8 mouse cellular contexts compared by ENCODE assay signal in the genomic region with DNA sequence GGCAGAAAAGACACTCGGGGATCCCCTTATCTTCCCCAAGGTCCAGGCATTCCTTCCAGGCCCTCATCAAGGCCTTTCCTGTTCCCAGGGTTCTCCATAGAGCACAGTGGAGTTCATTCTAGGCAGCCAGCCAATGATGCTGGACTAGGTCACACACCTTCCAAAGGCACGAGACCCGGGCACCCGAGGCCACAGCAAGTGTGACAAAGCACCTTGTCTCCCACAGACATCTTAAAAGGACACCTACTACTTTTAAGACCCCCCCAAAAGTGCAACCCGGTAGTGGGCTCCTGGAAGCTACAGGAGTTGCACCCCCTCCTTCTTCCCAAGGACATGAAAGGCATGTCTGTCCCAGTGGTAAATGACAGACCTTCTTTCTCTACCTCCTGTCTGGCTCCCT. TPM values are rescaled to one million over a fixed set of nuclear protein-coding genes. Genes with fewer than 3 reads are reported as not detected.
DNase-seq lines count a peak whose midpoint lies in the region; ATAC-seq lines count a peak whose summit lies in the region.

No protein-coding gene starts in this region.

- H3K4me3 ChIP-seq in heart, embryonic 11.5 days (ENCODE audit: low read depth, low read length) = peak overlapping the region; percentile 51
- H3K4me3 ChIP-seq in embryonic facial prominence, embryonic 14.5 days (ENCODE audit: low read depth, low read length) = peak overlapping the region; percentile 59
- H3K4me3 ChIP-seq in intestine, embryonic 14.5 days (ENCODE audit: low read depth, low read length) = peak overlapping the region; percentile 55
- H3K4me3 ChIP-seq in midbrain, embryonic 11.5 days (ENCODE audit: low read depth, low read length) = peak overlapping the region; percentile 57

- H3K4me1 ChIP-seq in heart, embryonic 11.5 days (ENCODE audit: control insufficient read depth, insufficient read depth, low read length) = no peaks in the 10 kb centered on the region
- H3K4me1 ChIP-seq in embryonic facial prominence, embryonic 14.5 days (ENCODE audit: control insufficient read depth, insufficient read depth, low read length) = 0 out of 2 replicates have a peak, but pooled peaks cover 6% of the 10 kb centered on the region
- no peaks in the 10 kb centered on the region for H3K4me1 ChIP-seq in intestine, embryonic 14.5 days (replicated peaks; ENCODE audit: control insufficient read depth, insufficient read depth, low read length)
- peaks cover 5% of the 10 kb centered on the region; the same call in 1 of the 2 replicates for H3K4me1 ChIP-seq in midbrain, embryonic 11.5 days (ENCODE audit: control insufficient read depth, insufficient read depth, low read length)

- H3K27me3 ChIP-seq in heart, embryonic 11.5 days (ENCODE audit: control insufficient read depth, insufficient read depth, low read length) = peaks cover 14% of the 10 kb centered on the region
- H3K27me3 ChIP-seq in embryonic facial prominence, embryonic 14.5 days (replicated peaks; ENCODE audit: control insufficient read depth, insufficient read depth, low read length) = peaks cover 34% of the 10 kb centered on the region
- H3K27me3 ChIP-seq in intestine, embryonic 14.5 days (replicated peaks; ENCODE audit: control insufficient read depth, insufficient read depth, low read length) = peaks cover 2% of the 10 kb centered on the region
- H3K27me3 ChIP-seq in midbrain, embryonic 11.5 days (ENCODE audit: control insufficient read depth, insufficient read depth, low read length) = peaks cover 10% of the 10 kb centered on the region

- ATAC-seq in heart, embryonic 11.5 days (replicated peaks; ENCODE audit: insufficient number of reproducible peaks, low FRiP score, low TSS enrichment) = no peak
- ATAC-seq in embryonic facial prominence, embryonic 14.5 days (ENCODE audit: low read depth) = no peak
- no peak for ATAC-seq in intestine, embryonic 14.5 days (replicated peaks; ENCODE audit: low FRiP score, low TSS enrichment, low read depth)
- ATAC-seq in midbrain, embryonic 11.5 days (ENCODE audit: low FRiP score) = no peak
- no peak for ATAC-seq in erythroblast, adult 5-6 weeks (replicated peaks; ENCODE audit: low FRiP score, poor library complexity, severe bottlenecking)

- no peak overlapping the region for H3K27ac ChIP-seq in heart, embryonic 11.5 days (ENCODE audit: low read depth, low read length)
- H3K27ac ChIP-seq in embryonic facial prominence, embryonic 14.5 days (replicated peaks; ENCODE audit: low read depth, low read length) = no peak overlapping the region
- H3K27ac ChIP-seq in intestine, embryonic 14.5 days (ENCODE audit: low read depth) = no peak overlapping the region
- no peak overlapping the region for H3K27ac ChIP-seq in midbrain, embryonic 11.5 days (ENCODE audit: low read depth, low read length)

- peak overlapping the region; percentile 69 for H3K4me2 ChIP-seq in heart, embryonic 11.5 days
- H3K4me2 ChIP-seq in embryonic facial prominence, embryonic 14.5 days (ENCODE audit: low read depth, low read length) = peak overlapping the region; percentile 65
- peak overlapping the region; percentile 53 for H3K4me2 ChIP-seq in intestine, embryonic 14.5 days (ENCODE audit: low read length)
- H3K4me2 ChIP-seq in midbrain, embryonic 11.5 days = peak overlapping the region; percentile 59

- H3K9me3 ChIP-seq in heart, embryonic 11.5 days (replicated peaks; ENCODE audit: control insufficient read depth, low read length) = no peaks in the 10 kb centered on the region
- no peaks in the 10 kb centered on the region for H3K9me3 ChIP-seq in embryonic facial prominence, embryonic 14.5 days (ENCODE audit: control insufficient read depth, low read length)
- H3K9me3 ChIP-seq in intestine, embryonic 14.5 days (ENCODE audit: control insufficient read depth, low read length) = no peaks in the 10 kb centered on the region
- H3K9me3 ChIP-seq in midbrain, embryonic 11.5 days (ENCODE audit: control insufficient read depth, low read length) = no peaks in the 10 kb centered on the region

- DNase-seq in heart, adult 9 months (ENCODE audit: low spot score in 2 of 2) = no peak
- no peak for DNase-seq in embryonic facial prominence, embryonic 14.5 days (ENCODE audit: low spot score)
- peak; percentile 52 for DNase-seq in intestine, embryonic 14.5 days (ENCODE audit: low spot score)
- peak; percentile 81 for DNase-seq in midbrain, embryonic 11.5 days (ENCODE audit: low spot score, missing footprints)
- DNase-seq in frontal cortex, adult 2 months (ENCODE audit: extremely low spot score in 1 of 2, low spot score in 1 of 2) = no peak
- DNase-seq in layer of hippocampus, postnatal 10 days (ENCODE audit: low spot score in 2 of 2) = no peak

- no peak overlapping the region for H3K9ac ChIP-seq in heart, embryonic 11.5 days (ENCODE audit: low read depth, low read length)
- peak overlapping the region; percentile 73 for H3K9ac ChIP-seq in embryonic facial prominence, embryonic 14.5 days (ENCODE audit: low read depth, low read length)
- H3K9ac ChIP-seq in intestine, embryonic 14.5 days (ENCODE audit: low read length) = no peak overlapping the region
- peak overlapping the region; percentile 78 for H3K9ac ChIP-seq in midbrain, embryonic 11.5 days (ENCODE audit: low read length)

- WGBS in heart, embryonic 11.5 days (ENCODE audit: insufficient replicate concordance) = 25% methylated on average over 5 of the region's 5 CpGs
- 48% methylated on average over 5 of the region's 5 CpGs for whole genome bisulfite sequencing in embryonic facial prominence, embryonic 14.5 days
- 48% methylated on average over 5 of the region's 5 CpGs for WGBS in intestine, embryonic 14.5 days
- WGBS in midbrain, embryonic 11.5 days = 42% methylated on average over 5 of the region's 5 CpGs

- H3K36me3 ChIP-seq in heart, embryonic 11.5 days (ENCODE audit: control insufficient read depth, insufficient read depth, low read length) = no peaks in the 10 kb centered on the region
- no peaks in the 10 kb centered on the region for H3K36me3 ChIP-seq in embryonic facial prominence, embryonic 14.5 days (ENCODE audit: control insufficient read depth, insufficient read depth, low read length)
- H3K36me3 ChIP-seq in intestine, embryonic 14.5 days (ENCODE audit: control insufficient read depth, insufficient read depth, low read length) = no peaks in the 10 kb centered on the region
- no peaks in the 10 kb centered on the region for H3K36me3 ChIP-seq in midbrain, embryonic 11.5 days (ENCODE audit: control insufficient read depth, insufficient read depth, low read length)

RNA-seq across cellular contexts. Expression of a gene that starts 1.4 kb away (rescaled TPM):
- 0.96 and 1.3 TPM in 2 replicates for polyA plus RNA-seq in heart, embryonic 11.5 days (2014; fragmentation: Nextera tagmentation; extraction: Ambion mirVana)
- 2.7 and 2.8 TPM in 2 replicates for polyA plus RNA-seq in embryonic facial prominence, embryonic 14.5 days (2014; fragmentation: Nextera tagmentation; extraction: Ambion mirVana)
- polyA plus RNA-seq in intestine, embryonic 14.5 days (2014; fragmentation: Nextera tagmentation; extraction: Ambion mirVana) = 2.0 and 2.5 TPM in 2 replicates
- 4.4 and 5.5 TPM in 2 replicates for polyA plus RNA-seq in midbrain, embryonic 11.5 days (2014; fragmentation: Nextera tagmentation; extraction: Ambion mirVana)
- 2.0 and 2.2 TPM in 2 replicates for polyA plus RNA-seq in frontal cortex, adult 2 months (2012; rRNA removed)
- total RNA-seq in layer of hippocampus, postnatal 10 days (2021) = 1 to 10 TPM; 4.5 to 4.6 TPM
- total RNA-seq in erythroblast, adult 5-6 weeks (2015; ENCODE audit: low replicate concordance) = not detected in 2 replicates
- total RNA-seq in erythroblast, adult 5-6 weeks (2017; ENCODE audit: low replicate concordance) = not detected in 2 replicates

Comparison
In these comparisons a context has a peak if more than half of its experiments do, and no peak if none do; other contexts are left out.
1. H3K9ac ChIP-seq: peak in embryonic facial prominence, embryonic 14.5 days (single experiment) and midbrain, embryonic 11.5 days (single experiment); none in heart, embryonic 11.5 days (single experiment) and intestine, embryonic 14.5 days (single experiment).
2. DNase-seq: peak in intestine, embryonic 14.5 days (single experiment) and midbrain, embryonic 11.5 days (single experiment); none in heart, adult 9 months (0 of 2), embryonic facial prominence, embryonic 14.5 days (single experiment), frontal cortex, adult 2 months (0 of 2) and layer of hippocampus, postnatal 10 days (0 of 2).
3. Peak in every context shown above with its lines, with median percentiles within 50 percentile points of each other: H3K4me2 ChIP-seq and H3K4me3 ChIP-seq.